Mouse (Mus musculus) megakaryocyte-erythroid progenitor cell, adult 5-6 weeks (primary cell): ENCODE data around the gene Ndufa3. TPM values are rescaled to one million over a fixed set of nuclear protein-coding genes. Genes with fewer than 3 reads are reported as not detected.

Experiments used
- ATAC-seq: replicated peaks from 2 replicates; pipeline ENCODE4 v1.8.0; 2016; ENCODE audit warnings: mild to moderate bottlenecking, inconsistent platforms; ENCODE audit not compliant: severe bottlenecking, poor library complexity, low FRiP score, low TSS enrichment
- total RNA-seq, 2 experiments: library from RNA; stranded (forward) in 1 of 2; stranded (reverse) in 1 of 2; fragments of 200-1000, 215-1000 nt in 1 of 2; fragments of >200 nt in 1 of 2; fragmentation: Nextera tagmentation in 1 of 2; gene quantifications; 2 replicates each; pipeline ENCODE4 v1.2.3; 2014 to 2017

The Ndufa3 gene
- total RNA-seq, 2 experiments from 2014 or later = 216 to 468 TPM

- no peak for ATAC-seq
Observed at GRCm38 (mm10) chr7:3658578-3658977, 41.4 kb downstream of the Ndufa3 start.

- ATAC-seq = 0 out of 2 replicates have a peak, but pooled peaks have one; percentile 17
Observed at GRCm38 (mm10) chr7:3664524-3665214, 47.5 kb downstream of the Ndufa3 start.

GRCm38 (mm10) chr7:3665215-3666114, 48.3 kb downstream of the Ndufa3 start, which contains the start of gene Leng1:
Gene Leng1, minus strand, starts transcription at chr7:3665840.
- peak; percentile 93 for ATAC-seq

GRCm38 (mm10) chr7:3666921-3667391, 49.8 kb downstream of the Ndufa3 start:
- peak; percentile 31 for ATAC-seq

Other genes starting within 250 kb of the Ndufa3 start
- not detected in 2 replicates for gene Cacng8, start 226.7 kb upstream of the Ndufa3 start, total RNA-seq (2014; fragmentation: Nextera tagmentation)
- not detected in 2 replicates for gene Cacng8, start 226.7 kb upstream of the Ndufa3 start, total RNA-seq (2017)
- not detected in 2 replicates for gene Cacng6, start 193.2 kb upstream of the Ndufa3 start, total RNA-seq (2014; fragmentation: Nextera tagmentation)
- gene Cacng6, start 193.2 kb upstream of the Ndufa3 start, total RNA-seq (2017) = not detected in 2 replicates
- gene Tarm1, start 114.7 kb upstream of the Ndufa3 start, total RNA-seq (2014; fragmentation: Nextera tagmentation) = 1.2 TPM in 1 of 2 replicates, not detected in the other
- gene Tarm1, start 114.7 kb upstream of the Ndufa3 start, total RNA-seq (2017) = 0.19 TPM in 1 of 2 replicates, not detected in the other
- not detected in 2 replicates for gene Oscar, start 1.2 kb upstream of the Ndufa3 start, total RNA-seq (2014; fragmentation: Nextera tagmentation)
- gene Oscar, start 1.2 kb upstream of the Ndufa3 start, total RNA-seq (2017) = not detected in 2 replicates
- gene Tfpt, start 12.6 kb downstream of the Ndufa3 start, total RNA-seq (2014; fragmentation: Nextera tagmentation) = 17.6 and 26.3 TPM in 2 replicates
- gene Tfpt, start 12.6 kb downstream of the Ndufa3 start, total RNA-seq (2017) = 38.1 and 45.9 TPM in 2 replicates
- gene Prpf31, start 12.6 kb downstream of the Ndufa3 start, total RNA-seq (2014; fragmentation: Nextera tagmentation) = 53.7 and 61.4 TPM in 2 replicates
- gene Prpf31, start 12.6 kb downstream of the Ndufa3 start, total RNA-seq (2017) = 125 and 128 TPM in 2 replicates
- 117 and 166 TPM in 2 replicates for gene Cnot3, start 27.9 kb downstream of the Ndufa3 start, total RNA-seq (2014; fragmentation: Nextera tagmentation)
- gene Cnot3, start 27.9 kb downstream of the Ndufa3 start, total RNA-seq (2017) = 21.2 and 47.8 TPM in 2 replicates
- 5.5 and 8.1 TPM in 2 replicates for gene Leng1, start 48.5 kb downstream of the Ndufa3 start, total RNA-seq (2014; fragmentation: Nextera tagmentation)
- gene Leng1, start 48.5 kb downstream of the Ndufa3 start, total RNA-seq (2017) = 7.1 and 15.2 TPM in 2 replicates
- 10.8 and 19.5 TPM in 2 replicates for gene Tmc4, start 60.2 kb downstream of the Ndufa3 start, total RNA-seq (2014; fragmentation: Nextera tagmentation)
- gene Tmc4, start 60.2 kb downstream of the Ndufa3 start, total RNA-seq (2017) = 1.7 and 8.6 TPM in 2 replicates
- gene Tsen34, start 75.5 kb downstream of the Ndufa3 start, total RNA-seq (2014; fragmentation: Nextera tagmentation) = 6.6 and 9.5 TPM in 2 replicates
- gene Tsen34, start 75.5 kb downstream of the Ndufa3 start, total RNA-seq (2017) = 10.3 and 18.2 TPM in 2 replicates
- gene Mboat7, start 76.2 kb downstream of the Ndufa3 start, total RNA-seq (2014; fragmentation: Nextera tagmentation) = 20.2 and 26.7 TPM in 2 replicates
- gene Mboat7, start 76.2 kb downstream of the Ndufa3 start, total RNA-seq (2017) = 8.5 and 18.9 TPM in 2 replicates
- 3,542 and 4,029 TPM in 2 replicates for gene Rps9, start 86.6 kb downstream of the Ndufa3 start, total RNA-seq (2014; fragmentation: Nextera tagmentation)
- gene Rps9, start 86.6 kb downstream of the Ndufa3 start, total RNA-seq (2017) = 1,380 and 1,558 TPM in 2 replicates
- 0.69 TPM in 1 of 2 replicates, not detected in the other for gene Pirb, start 103.0 kb downstream of the Ndufa3 start, total RNA-seq (2014; fragmentation: Nextera tagmentation)
- gene Pirb, start 103.0 kb downstream of the Ndufa3 start, total RNA-seq (2017) = 1.5 TPM in 1 of 2 replicates, not detected in the other
- not detected in 2 replicates for gene Gm15448, start 208.3 kb downstream of the Ndufa3 start, total RNA-seq (2014; fragmentation: Nextera tagmentation)
- gene Gm15448, start 208.3 kb downstream of the Ndufa3 start, total RNA-seq (2017) = 1.4 TPM in 1 of 2 replicates, not detected in the other
- not detected in 2 replicates for gene Pira2, start 227.7 kb downstream of the Ndufa3 start, total RNA-seq (2014; fragmentation: Nextera tagmentation)
- 0.19 TPM in 1 of 2 replicates, not detected in the other for gene Pira2, start 227.7 kb downstream of the Ndufa3 start, total RNA-seq (2017)